Mouse (Mus musculus): ENCODE results near the gene Ap1b1. TPM values are rescaled to one million over a fixed set of nuclear protein-coding genes. Genes with fewer than 3 reads are reported as not detected.
A peak's percentile ranks its signal among the peaks of the same experiment; 100 is the strongest.

The Ap1b1 gene
- polyA plus RNA-seq, 1 experiment from 2014 or later = 48.9 TPM

DNA sequence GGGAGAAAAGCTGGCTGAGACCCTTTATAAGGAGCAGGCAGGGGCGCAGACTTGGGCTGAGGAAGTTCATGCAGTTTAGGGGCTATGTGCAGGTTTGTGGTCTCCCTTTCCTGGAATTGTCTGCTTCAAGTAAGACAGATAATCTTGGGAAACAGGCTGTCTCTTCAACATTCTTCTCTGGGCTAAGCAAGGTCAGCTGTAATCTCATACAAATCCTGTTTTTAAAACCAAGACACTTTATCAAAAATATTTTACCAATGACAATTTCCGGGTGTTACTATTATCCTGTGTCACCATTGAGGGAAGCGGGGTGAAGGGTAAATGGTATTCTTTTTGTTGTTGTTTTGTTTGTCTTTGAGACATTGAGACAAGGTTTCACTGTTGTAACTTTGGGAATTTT, 1.8 kb upstream of the Ap1b1 start:
- TF ChIP-seq CTCF (IDR thresholded peaks at IDR 0.05; ENCODE audit: low read depth) = no peak
- ATAC-seq (ENCODE audit: insufficient read depth) (no peak), DNase-seq (no peak)
- Histone ChIP-seq H3K9me3 (ENCODE audit: low read depth, low read length) (no peaks in the 10 kb centered on the region), H3K27me3 (ENCODE audit: insufficient read depth, low read length) (no peaks in the 10 kb centered on the region), H3K27ac (ENCODE audit: low read depth) (no peak overlapping the region), H3K4me2 (no peak overlapping the region), H3K36me3 (ENCODE audit: insufficient read depth) (no peaks in the 10 kb centered on the region), H3K9ac (no peak overlapping the region), H3K4me1 (ENCODE audit: insufficient read depth) (no peaks in the 10 kb centered on the region), H3K4me3 (ENCODE audit: low read depth, low read length) (no peak overlapping the region)
- WGBS = 63% methylated on average over 3 of the region's 3 CpGs

DNA sequence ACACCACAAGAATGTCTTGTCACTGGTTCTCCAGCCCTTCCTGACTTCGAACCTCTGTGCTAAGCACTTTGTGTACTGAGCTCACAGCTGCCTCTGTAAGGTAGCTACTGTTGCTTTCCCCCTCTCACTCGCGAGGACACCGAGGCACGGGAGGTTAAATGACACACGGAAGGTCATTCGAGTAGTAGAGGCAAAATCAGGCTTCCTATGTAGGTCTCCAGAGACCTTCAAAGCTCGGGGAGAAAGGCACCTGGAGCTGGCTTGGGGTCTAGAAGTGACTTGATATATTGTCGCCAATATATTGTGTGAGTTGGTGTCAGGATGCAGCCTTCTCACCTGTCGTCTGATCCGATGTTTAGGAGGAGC, 846 bp downstream of the Ap1b1 start:
- no peak for DNase-seq
- Histone ChIP-seq H3K36me3 (ENCODE audit: insufficient read depth) (no peaks in the 10 kb centered on the region), H3K9ac (peak overlapping the region; percentile 59), H3K27me3 (ENCODE audit: insufficient read depth, low read length) (no peaks in the 10 kb centered on the region), H3K4me1 (ENCODE audit: insufficient read depth) (no peaks in the 10 kb centered on the region), H3K27ac (ENCODE audit: low read depth) (no peak overlapping the region), H3K9me3 (ENCODE audit: low read depth, low read length) (no peaks in the 10 kb centered on the region), H3K4me2 (peak overlapping the region; percentile 78), H3K4me3 (ENCODE audit: low read depth, low read length) (peak overlapping the region; percentile 68)
- 47% methylated on average over 11 of the region's 11 CpGs for WGBS
- no peak for ATAC-seq (ENCODE audit: insufficient read depth)
- TF ChIP-seq CTCF (IDR thresholded peaks at IDR 0.05; ENCODE audit: low read depth) = no peak

DNA sequence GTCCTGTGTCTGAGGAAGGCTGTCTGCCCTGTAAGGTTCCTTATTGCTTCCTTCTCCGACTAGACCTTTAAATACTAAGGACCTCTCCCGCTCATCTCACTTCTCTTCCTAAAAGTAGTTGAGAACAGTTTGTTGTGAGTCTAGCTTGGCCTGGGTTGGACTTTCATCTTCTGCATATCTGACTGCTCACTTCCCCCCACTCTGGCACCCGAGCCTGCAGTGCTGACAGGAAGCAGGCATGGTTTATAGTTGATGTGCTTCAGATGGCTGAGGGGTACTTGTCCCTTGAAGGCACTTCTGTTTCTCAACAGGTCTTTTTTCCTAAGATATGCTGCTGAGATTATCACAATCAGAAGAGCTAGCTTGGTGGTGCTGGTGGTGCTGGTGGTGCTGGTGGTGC, 2.6 kb downstream of the Ap1b1 start:
- no peak overlapping the region for H3K4me3 ChIP-seq (ENCODE audit: low read depth, low read length)
- no peak overlapping the region for H3K27ac ChIP-seq (ENCODE audit: low read depth)
- 70% methylated on average over 3 of the region's 3 CpGs for WGBS
- H3K9me3 ChIP-seq (ENCODE audit: low read depth, low read length) = no peaks in the 10 kb centered on the region
- no peaks in the 10 kb centered on the region for H3K4me1 ChIP-seq (ENCODE audit: insufficient read depth)
- no peaks in the 10 kb centered on the region for H3K36me3 ChIP-seq (ENCODE audit: insufficient read depth)
- no peak for ATAC-seq (ENCODE audit: insufficient read depth)
- H3K4me2 ChIP-seq = no peak overlapping the region
- TF ChIP-seq CTCF (IDR thresholded peaks at IDR 0.05; ENCODE audit: low read depth) = no peak
- no peak for DNase-seq
- H3K27me3 ChIP-seq (ENCODE audit: insufficient read depth, low read length) = no peaks in the 10 kb centered on the region
- no peak overlapping the region for H3K9ac ChIP-seq

DNA sequence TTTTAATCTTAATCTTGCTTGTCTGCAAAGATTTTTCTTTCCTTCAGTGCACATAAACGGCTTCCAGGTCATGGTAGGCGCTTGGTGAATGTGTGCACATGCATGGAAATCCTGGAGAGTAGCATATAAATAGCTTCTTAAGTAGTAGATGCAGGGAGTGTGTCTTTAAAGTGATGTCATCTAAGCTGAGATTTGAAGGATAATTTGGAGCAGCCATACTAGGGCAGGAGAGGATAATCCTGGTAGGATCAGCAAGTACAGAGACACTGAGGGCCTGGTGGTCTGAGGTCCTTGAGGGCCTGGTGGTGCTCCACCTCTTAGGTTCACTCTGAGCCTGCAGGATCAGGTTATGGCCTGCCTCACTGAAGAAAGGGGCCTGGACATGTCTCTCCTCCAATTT, 5.8 kb downstream of the Ap1b1 start:
- DNase-seq (no peak), ATAC-seq (ENCODE audit: insufficient read depth) (no peak)
- Histone ChIP-seq H3K4me1 (ENCODE audit: insufficient read depth) (no peaks in the 10 kb centered on the region), H3K4me2 (no peak overlapping the region), H3K4me3 (ENCODE audit: low read depth, low read length) (no peak overlapping the region), H3K9me3 (ENCODE audit: low read depth, low read length) (no peaks in the 10 kb centered on the region), H3K27ac (ENCODE audit: low read depth) (no peak overlapping the region), H3K9ac (no peak overlapping the region), H3K27me3 (ENCODE audit: insufficient read depth, low read length) (no peaks in the 10 kb centered on the region), H3K36me3 (ENCODE audit: insufficient read depth) (no peaks in the 10 kb centered on the region; the same call in 1 of the 2 replicates)
- WGBS = 86% methylated on average over 2 of the region's 2 CpGs
- TF ChIP-seq CTCF (IDR thresholded peaks at IDR 0.05; ENCODE audit: low read depth) = no peak

DNA sequence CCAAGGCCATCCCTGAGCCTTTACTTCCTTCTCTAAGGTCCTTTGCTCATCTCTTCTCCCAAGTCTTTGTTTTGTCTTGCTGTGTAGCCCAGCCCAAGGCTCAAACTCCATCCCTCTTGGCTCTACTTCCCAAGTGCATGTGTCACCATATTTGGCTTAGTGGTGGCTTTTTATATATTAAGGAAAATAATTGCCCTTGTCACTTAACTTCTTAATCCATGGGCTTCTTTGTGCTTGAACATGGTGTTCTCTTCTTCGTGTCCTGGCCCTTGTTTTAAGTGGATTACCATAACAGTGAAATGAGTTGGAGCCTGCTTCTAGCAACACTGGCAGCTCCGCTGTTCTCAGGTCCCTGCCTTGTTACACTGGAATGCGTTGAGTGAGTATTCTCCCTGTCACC, 9.1 kb downstream of the Ap1b1 start:
- H3K27me3 ChIP-seq (ENCODE audit: insufficient read depth, low read length) = no peaks in the 10 kb centered on the region
- H3K9me3 ChIP-seq (ENCODE audit: low read depth, low read length) = no peaks in the 10 kb centered on the region
- no peak overlapping the region for H3K4me3 ChIP-seq (ENCODE audit: low read depth, low read length)
- no peak overlapping the region for H3K27ac ChIP-seq (ENCODE audit: low read depth)
- H3K9ac ChIP-seq = no peak overlapping the region
- DNase-seq (no peak), ATAC-seq (ENCODE audit: insufficient read depth) (no peak)
- TF ChIP-seq CTCF (IDR thresholded peaks at IDR 0.05; ENCODE audit: low read depth) = no peak
- 91% methylated on average over 3 of the region's 3 CpGs for WGBS
- H3K4me1 ChIP-seq (ENCODE audit: insufficient read depth) = no peaks in the 10 kb centered on the region
- H3K36me3 ChIP-seq (ENCODE audit: insufficient read depth) = peaks cover 11% of the 10 kb centered on the region; the same call in 1 of the 2 replicates
- no peak overlapping the region for H3K4me2 ChIP-seq

DNA sequence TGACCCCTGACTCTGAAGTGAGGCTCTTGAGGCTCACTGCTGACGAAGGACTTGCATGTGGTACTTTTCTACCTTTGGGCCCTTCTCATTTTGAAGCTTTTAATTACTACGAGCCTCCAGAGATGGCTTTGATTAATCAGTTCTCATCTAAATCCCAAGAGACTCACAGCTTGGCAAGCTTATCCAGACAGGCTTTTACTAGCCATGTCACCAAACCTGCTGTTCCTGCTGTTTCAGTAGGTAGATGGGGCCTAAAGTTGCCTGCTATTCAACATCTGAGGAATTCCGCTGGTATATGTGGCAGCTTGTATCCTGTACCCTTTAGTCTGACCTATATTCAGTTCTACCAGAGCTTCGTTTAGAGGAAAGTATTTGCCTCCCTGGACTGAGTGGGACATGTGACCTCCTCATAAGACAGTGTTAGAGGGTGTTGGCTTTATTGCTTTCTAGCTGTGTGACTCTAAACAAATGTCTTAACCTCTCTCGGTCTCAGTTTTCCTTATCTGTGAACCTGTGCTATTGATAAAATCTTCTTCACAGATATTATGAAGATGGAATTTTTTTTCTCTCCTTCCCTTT, 10.1 kb downstream of the Ap1b1 start:
- no peaks in the 10 kb centered on the region for H3K4me1 ChIP-seq (ENCODE audit: insufficient read depth)
- H3K4me2 ChIP-seq = no peak overlapping the region
- TF ChIP-seq CTCF (IDR thresholded peaks at IDR 0.05; ENCODE audit: low read depth) = no peak
- no peaks in the 10 kb centered on the region for H3K27me3 ChIP-seq (ENCODE audit: insufficient read depth, low read length)
- H3K9me3 ChIP-seq (ENCODE audit: low read depth, low read length) = no peaks in the 10 kb centered on the region
- DNase-seq (no peak), ATAC-seq (ENCODE audit: insufficient read depth) (no peak)
- no peak overlapping the region for H3K9ac ChIP-seq
- H3K4me3 ChIP-seq (ENCODE audit: low read depth, low read length) = no peak overlapping the region
- 80% methylated on average over 5 of the region's 5 CpGs for WGBS
- no peak overlapping the region for H3K27ac ChIP-seq (ENCODE audit: low read depth)
- H3K36me3 ChIP-seq (ENCODE audit: insufficient read depth) = peaks cover 11% of the 10 kb centered on the region; the same call in 1 of the 2 replicates

DNA sequence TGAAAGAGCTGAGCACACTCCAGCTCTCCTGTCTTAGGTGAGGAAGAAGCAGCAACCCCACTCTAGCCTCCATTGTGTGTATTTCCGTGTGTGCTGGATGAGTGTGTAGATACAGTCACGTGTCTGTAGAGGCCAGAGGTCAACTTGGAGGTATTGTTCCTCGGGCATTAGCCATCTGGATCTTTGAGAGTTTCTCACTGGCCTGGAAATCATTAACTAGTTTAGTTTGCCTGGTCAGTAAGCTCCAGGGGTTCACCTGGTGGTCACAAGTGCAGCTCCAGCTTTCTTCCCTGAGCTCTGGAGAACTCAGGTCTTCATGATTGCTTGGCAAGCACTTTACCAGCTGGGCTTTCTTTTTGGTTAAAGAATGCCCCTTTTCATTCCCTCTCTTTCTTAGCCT, 11.7 kb downstream of the Ap1b1 start:
- 35% methylated on average over 3 of the region's 3 CpGs for WGBS
- H3K27me3 ChIP-seq (ENCODE audit: insufficient read depth, low read length) = no peaks in the 10 kb centered on the region
- no peak overlapping the region for H3K4me2 ChIP-seq
- H3K9me3 ChIP-seq (ENCODE audit: low read depth, low read length) = no peaks in the 10 kb centered on the region
- DNase-seq (no peak), ATAC-seq (ENCODE audit: insufficient read depth) (no peak)
- H3K9ac ChIP-seq = no peak overlapping the region
- peaks cover 18% of the 10 kb centered on the region; the same call in 1 of the 2 replicates for H3K36me3 ChIP-seq (ENCODE audit: insufficient read depth)
- H3K27ac ChIP-seq (ENCODE audit: low read depth) = peak overlapping the region; percentile 42
- no peak overlapping the region for H3K4me3 ChIP-seq (ENCODE audit: low read depth, low read length)
- H3K4me1 ChIP-seq (ENCODE audit: insufficient read depth) = no peaks in the 10 kb centered on the region
- TF ChIP-seq CTCF (IDR thresholded peaks at IDR 0.05; ENCODE audit: low read depth) = no peak

All from lung, embryonic 14.5 days (tissue).